Mouse (Mus musculus) MEL (cell line): Measurements from ENCODE around the gene Mgll.

Experiments used
- CTCF ChIP-seq, 3 experiments: IDR thresholded peaks in 2 of 3; conservative IDR thresholded peaks in 1 of 3; 2 replicates each; pipeline ENCODE4 v1.5.1; 2011 to 2012; ENCODE audit warnings: low read length in 3 of 3, low read depth in 2 of 3, mild to moderate bottlenecking in 2 of 3, improper control_type of control experiment in 1 of 3, inconsistent platforms in 1 of 3, mixed read lengths in 1 of 3, moderate library complexity in 1 of 3; ENCODE audit not compliant: control insufficient read depth in 1 of 3, insufficient read depth in 1 of 3, poor library complexity in 1 of 3, severe bottlenecking in 1 of 3
- ELF1 ChIP-seq: IDR thresholded peaks from 2 replicates; pipeline ENCODE4 v1.6.1; 2014; ENCODE audit warnings: low read depth, mild to moderate bottlenecking, inconsistent platforms, low read length, improper control_type of control experiment, moderate library complexity
- EP300 ChIP-seq, 2 experiments: IDR thresholded peaks; 2 replicates each; pipeline ENCODE4 v1.6.1; 2011; ENCODE audit warnings: improper control_type of control experiment in 2 of 2, low read length in 2 of 2, low read depth in 1 of 2, mild to moderate bottlenecking in 1 of 2
- GABPA ChIP-seq: IDR thresholded peaks from 2 replicates; pipeline ENCODE4 v1.6.1; 2012; ENCODE audit warnings: low read depth, mild to moderate bottlenecking, inconsistent platforms, low read length, improper control_type of control experiment, moderate library complexity
- GATA1 ChIP-seq: IDR thresholded peaks from 2 replicates; pipeline ENCODE4 v1.6.1; 2011; ENCODE audit warnings: low read depth, low read length, improper control_type of control experiment
- JUND ChIP-seq: IDR thresholded peaks from 2 replicates; pipeline ENCODE4 v1.6.1; 2011; ENCODE audit warnings: low read depth, mild to moderate bottlenecking, improper control_type of control experiment, low read length
- NELFE ChIP-seq: IDR thresholded peaks from 2 replicates; pipeline ENCODE4 v1.6.1; 2011; ENCODE audit warnings: low read depth, low read length, improper control_type of control experiment
- POLR2A ChIP-seq, 2 experiments: IDR thresholded peaks; 2 replicates each; pipeline ENCODE4 v1.6.1; 2011 to 2012; ENCODE audit warnings: low read length in 2 of 2, mild to moderate bottlenecking in 2 of 2, control low read depth in 1 of 2, improper control_type of control experiment in 1 of 2, low read depth in 1 of 2, moderate library complexity in 1 of 2; ENCODE audit not compliant: control insufficient read depth in 1 of 2, insufficient read depth in 1 of 2, poor library complexity in 1 of 2
- POLR2AphosphoS5 ChIP-seq: IDR thresholded peaks from 2 replicates; pipeline ENCODE4 v1.6.1; 2012; ENCODE audit warnings: low read depth, borderline replicate concordance, mild to moderate bottlenecking, inconsistent platforms, low read length, moderate library complexity, mixed read lengths
- SMC3 ChIP-seq: IDR thresholded peaks from 2 replicates; pipeline ENCODE4 v1.6.1; 2011; ENCODE audit warnings: low read depth, low read length, improper control_type of control experiment
- TBP ChIP-seq: IDR thresholded peaks from 2 replicates; pipeline ENCODE4 v1.8.0; 2011; ENCODE audit warnings: low read depth, low read length, improper control_type of control experiment
- USF1 ChIP-seq: IDR thresholded peaks from 2 replicates; pipeline ENCODE4 v1.6.1; 2014; ENCODE audit warnings: low read depth, mild to moderate bottlenecking, inconsistent platforms, low read length, improper control_type of control experiment, moderate library complexity
- ZKSCAN1 ChIP-seq: IDR thresholded peaks from 2 replicates; pipeline ENCODE4 v1.6.1; 2012; ENCODE audit warnings: low read depth, mild to moderate bottlenecking, inconsistent platforms, low read length, improper control_type of control experiment, moderate library complexity
- ZNF384 ChIP-seq: IDR thresholded peaks from 2 replicates; pipeline ENCODE4 v1.6.1; 2012; ENCODE audit warnings: low read depth, mild to moderate bottlenecking, inconsistent platforms, low read length, improper control_type of control experiment

- TF ChIP-seq JUND (no peak), CTCF (IDR thresholded peaks at IDR 0.05 in 2 of 3, conservative IDR thresholded peaks at IDR 0.05 in 1 of 3; ENCODE audit: control insufficient read depth in 1 of 3, insufficient read depth in 1 of 3, low read depth in 2 of 3, low read length in 3 of 3, poor library complexity in 1 of 3, severe bottlenecking in 1 of 3) (no peak), EP300 (IDR thresholded peaks at IDR 0.05; ENCODE audit: low read depth in 1 of 2, low read length in 2 of 2) (no peak), NELFE (no peak), POLR2A (IDR thresholded peaks at IDR 0.05; ENCODE audit: control insufficient read depth in 1 of 2, insufficient read depth in 1 of 2, low read depth in 1 of 2, low read length in 2 of 2, poor library complexity in 1 of 2) (no peak), ZNF384 (no peak), SMC3 (no peak), POLR2AphosphoS5 (no peak), GABPA (no peak), USF1 (no peak), TBP (no peak), GATA1 (no peak), ZKSCAN1 (no peak), ELF1 (no peak)
Measured at GRCm38 (mm10) chr6:88837999-88838398, 113.8 kb downstream of the Mgll start.
